20 mouse cellular contexts compared by ENCODE assay signal in genomic region chr19:7187157-7187556, GRCm38 (mm10). TPM values are rescaled to one million over a fixed set of nuclear protein-coding genes. Genes with fewer than 3 reads are reported as not detected.
A peak's percentile ranks its signal among the peaks of the same experiment; 100 is the strongest.
DNase-seq lines count a peak whose midpoint lies in the region; ATAC-seq and TF ChIP-seq lines count a peak whose summit lies in the region.
"Had no signal": no experiment of that assay in that cellular context is flagged by ENCODE, and none has a peak within 500 bp of the region (broad histone marks: within the 10 kb centered on the region; RNA-seq: fewer than 3 reads in every experiment).

No protein-coding gene starts in this region.

- H3K27me3 ChIP-seq in forebrain, embryonic 10.5 days (ENCODE audit: poor library complexity, severe bottlenecking): peaks cover 90% of the 10 kb centered on the region
- H3K27me3 ChIP-seq in forebrain, embryonic 13.5 days: peaks cover 51% of the 10 kb centered on the region
- peaks cover 84% of the 10 kb centered on the region for H3K27me3 ChIP-seq in hindbrain, embryonic 10.5 days (ENCODE audit: insufficient read depth, poor library complexity, severe bottlenecking)
- peaks cover 3% of the 10 kb centered on the region; the same call in 1 of the 2 replicates for H3K27me3 ChIP-seq in hindbrain, postnatal 0 days (ENCODE audit: insufficient read depth, low read length)
- H3K27me3 ChIP-seq in midbrain, embryonic 10.5 days (ENCODE audit: low read depth, poor library complexity, severe bottlenecking): peaks cover 96% of the 10 kb centered on the region
- peaks cover 28% of the 10 kb centered on the region for H3K27me3 ChIP-seq in midbrain, embryonic 15.5 days (replicated peaks)
- peaks cover 11% of the 10 kb centered on the region for H3K27me3 ChIP-seq in embryonic facial prominence, embryonic 15.5 days

- no peak for DNase-seq in forebrain, embryonic 10.5 days (ENCODE audit: extremely low spot score, low spot score)
- DNase-seq in hindbrain, embryonic 10.5 days (ENCODE audit: low spot score): no peak
- no peak for DNase-seq in hindbrain, postnatal 0 days (ENCODE audit: low spot score)
- no peak for DNase-seq in midbrain, embryonic 10.5 days (ENCODE audit: low spot score)
- DNase-seq in layer of hippocampus, adult 2 months (ENCODE audit: low spot score in 2 of 2): no peak
- DNase-seq: adrenal gland, postnatal 10 days; cerebellum, adult 18-20 months; cerebellum, postnatal 25 days; gastrocnemius, adult 2 months; heart, postnatal 4 days; left cerebral cortex, postnatal 4 days; lung, postnatal 4 days; thymus, postnatal 25 days had no signal

- peak overlapping the region; percentile 37; the same call in 1 of the 2 replicates for H3K27ac ChIP-seq in forebrain, embryonic 10.5 days
- no peak overlapping the region for H3K27ac ChIP-seq in forebrain, embryonic 13.5 days
- peak overlapping the region; percentile 17; the same call in 1 of the 2 replicates for H3K27ac ChIP-seq in hindbrain, embryonic 10.5 days
- no peak overlapping the region for H3K27ac ChIP-seq in hindbrain, postnatal 0 days
- H3K27ac ChIP-seq in midbrain, embryonic 10.5 days (replicated peaks): peak overlapping the region; percentile 39
- H3K27ac ChIP-seq in midbrain, embryonic 15.5 days: no peak overlapping the region
- H3K27ac ChIP-seq in embryonic facial prominence, embryonic 15.5 days (replicated peaks): peak overlapping the region; percentile 40; the same call in 1 of the 2 replicates
- H3K27ac ChIP-seq in layer of hippocampus, adult 2 months: no peak overlapping the region
- H3K27ac ChIP-seq: gastrocnemius, adult 2 months; heart, embryonic 15.5 days; kidney, embryonic 15.5 days; midbrain, embryonic 12.5 days; neural tube, embryonic 13.5 days had no signal

- H3K4me3 ChIP-seq in forebrain, embryonic 10.5 days: no peak overlapping the region
- H3K4me3 ChIP-seq in forebrain, embryonic 13.5 days: no peak overlapping the region
- no peak overlapping the region for H3K4me3 ChIP-seq in hindbrain, embryonic 10.5 days
- no peak overlapping the region for H3K4me3 ChIP-seq in hindbrain, postnatal 0 days (ENCODE audit: low read length)
- no peak overlapping the region for H3K4me3 ChIP-seq in midbrain, embryonic 10.5 days
- H3K4me3 ChIP-seq in midbrain, embryonic 15.5 days: no peak overlapping the region
- H3K4me3 ChIP-seq in embryonic facial prominence, embryonic 15.5 days (replicated peaks): no peak overlapping the region
- no peak overlapping the region for H3K4me3 ChIP-seq in layer of hippocampus, adult 2 months
- H3K4me3 ChIP-seq: gastrocnemius, adult 2 months; heart, embryonic 15.5 days; kidney, embryonic 15.5 days; midbrain, embryonic 12.5 days; neural tube, embryonic 13.5 days had no signal

- no peaks in the 10 kb centered on the region for H3K9me3 ChIP-seq in forebrain, embryonic 10.5 days
- no peaks in the 10 kb centered on the region for H3K9me3 ChIP-seq in forebrain, embryonic 13.5 days (replicated peaks)
- no peaks in the 10 kb centered on the region for H3K9me3 ChIP-seq in hindbrain, embryonic 10.5 days
- no peaks in the 10 kb centered on the region for H3K9me3 ChIP-seq in hindbrain, postnatal 0 days (ENCODE audit: low read length)
- no peaks in the 10 kb centered on the region for H3K9me3 ChIP-seq in midbrain, embryonic 10.5 days (replicated peaks)
- no peaks in the 10 kb centered on the region for H3K9me3 ChIP-seq in midbrain, embryonic 15.5 days
- no peaks in the 10 kb centered on the region for H3K9me3 ChIP-seq in embryonic facial prominence, embryonic 15.5 days (replicated peaks)
- H3K9me3 ChIP-seq: heart, embryonic 15.5 days; kidney, embryonic 15.5 days; midbrain, embryonic 12.5 days; neural tube, embryonic 13.5 days had no signal

- no peak for TF ChIP-seq CTCF in hindbrain, postnatal 0 days (IDR thresholded peaks at IDR 0.05; ENCODE audit: low read depth)
- no peak for TF ChIP-seq CTCF in layer of hippocampus, adult 2 months (conservative IDR thresholded peaks at IDR 0.05)

- no peak overlapping the region for H3K9ac ChIP-seq in forebrain, embryonic 13.5 days
- H3K9ac ChIP-seq in hindbrain, postnatal 0 days (replicated peaks; ENCODE audit: low read length): no peak overlapping the region
- no peak overlapping the region for H3K9ac ChIP-seq in midbrain, embryonic 15.5 days
- no peak overlapping the region for H3K9ac ChIP-seq in embryonic facial prominence, embryonic 15.5 days
- H3K9ac ChIP-seq: heart, embryonic 15.5 days had no signal

- H3K4me2 ChIP-seq in forebrain, embryonic 13.5 days: no peak overlapping the region
- H3K4me2 ChIP-seq in hindbrain, postnatal 0 days (ENCODE audit: low read depth, low read length): no peak overlapping the region
- H3K4me2 ChIP-seq in midbrain, embryonic 15.5 days: no peak overlapping the region
- no peak overlapping the region for H3K4me2 ChIP-seq in embryonic facial prominence, embryonic 15.5 days (replicated peaks)
- H3K4me2 ChIP-seq: heart, embryonic 15.5 days; kidney, embryonic 15.5 days; midbrain, embryonic 12.5 days; neural tube, embryonic 13.5 days had no signal

- WGBS in forebrain, embryonic 10.5 days: 63% methylated on average over 5 of the region's 5 CpGs
- WGBS in forebrain, embryonic 13.5 days: 51% methylated on average over 5 of the region's 5 CpGs
- 59% methylated on average over 5 of the region's 5 CpGs for WGBS in hindbrain, embryonic 10.5 days
- WGBS in hindbrain, postnatal 0 days: 58% methylated on average over 5 of the region's 5 CpGs
- 60% methylated on average over 5 of the region's 5 CpGs for WGBS in midbrain, embryonic 10.5 days
- 57% methylated on average over 5 of the region's 5 CpGs for WGBS in midbrain, embryonic 15.5 days
- 43% methylated on average over 5 of the region's 5 CpGs for WGBS in embryonic facial prominence, embryonic 15.5 days

- H3K4me1 ChIP-seq in forebrain, embryonic 10.5 days: peaks cover 87% of the 10 kb centered on the region
- peaks cover 70% of the 10 kb centered on the region for H3K4me1 ChIP-seq in forebrain, embryonic 13.5 days
- H3K4me1 ChIP-seq in hindbrain, embryonic 10.5 days (replicated peaks): peaks cover 81% of the 10 kb centered on the region
- H3K4me1 ChIP-seq in hindbrain, postnatal 0 days (ENCODE audit: insufficient read depth, low read length): peaks cover 11% of the 10 kb centered on the region
- peaks cover 69% of the 10 kb centered on the region for H3K4me1 ChIP-seq in midbrain, embryonic 10.5 days
- H3K4me1 ChIP-seq in midbrain, embryonic 15.5 days: peaks cover 36% of the 10 kb centered on the region
- peaks cover 50% of the 10 kb centered on the region for H3K4me1 ChIP-seq in embryonic facial prominence, embryonic 15.5 days

- no peaks in the 10 kb centered on the region for H3K36me3 ChIP-seq in forebrain, embryonic 10.5 days (replicated peaks)
- H3K36me3 ChIP-seq in forebrain, embryonic 13.5 days (ENCODE audit: poor library complexity, severe bottlenecking): no peaks in the 10 kb centered on the region
- no peaks in the 10 kb centered on the region for H3K36me3 ChIP-seq in hindbrain, embryonic 10.5 days
- no peaks in the 10 kb centered on the region for H3K36me3 ChIP-seq in hindbrain, postnatal 0 days (ENCODE audit: insufficient read depth, low read length)
- H3K36me3 ChIP-seq in midbrain, embryonic 10.5 days: no peaks in the 10 kb centered on the region
- no peaks in the 10 kb centered on the region for H3K36me3 ChIP-seq in midbrain, embryonic 15.5 days (replicated peaks)
- no peaks in the 10 kb centered on the region for H3K36me3 ChIP-seq in embryonic facial prominence, embryonic 15.5 days
- H3K36me3 ChIP-seq: heart, embryonic 15.5 days; kidney, embryonic 15.5 days; midbrain, embryonic 12.5 days; neural tube, embryonic 13.5 days had no signal

- ATAC-seq in forebrain, embryonic 13.5 days: no peak
- ATAC-seq in hindbrain, postnatal 0 days: no peak
- ATAC-seq in midbrain, embryonic 15.5 days (replicated peaks): no peak
- ATAC-seq in embryonic facial prominence, embryonic 15.5 days (ENCODE audit: insufficient number of reproducible peaks, low FRiP score, low TSS enrichment, low read depth): peak; percentile 17; the same call in 1 of the 2 replicates

RNA-seq across cellular contexts. Expression of gene Otub1, which starts 19.0 kb away (rescaled TPM):
- 275 and 280 TPM in 2 replicates for polyA plus RNA-seq in forebrain, embryonic 10.5 days (2016; fragmentation: Nextera tagmentation; extraction: Ambion mirVana)
- polyA plus RNA-seq in forebrain, embryonic 13.5 days (2015; fragmentation: Nextera tagmentation; extraction: Ambion mirVana): 242 and 249 TPM in 2 replicates
- polyA plus RNA-seq in hindbrain, embryonic 10.5 days (2016; fragmentation: Nextera tagmentation; extraction: Ambion mirVana): 273 and 309 TPM in 2 replicates
- 216 and 233 TPM in 2 replicates for total RNA-seq in hindbrain, postnatal 0 days (2014; rRNA removed)
- polyA plus RNA-seq in hindbrain, postnatal 0 days (2015; fragmentation: Nextera tagmentation; extraction: Ambion mirVana): 248 and 253 TPM in 2 replicates
- 274 and 293 TPM in 2 replicates for polyA plus RNA-seq in midbrain, embryonic 10.5 days (2016; fragmentation: Nextera tagmentation; extraction: Ambion mirVana)
- 242 and 255 TPM in 2 replicates for polyA plus RNA-seq in midbrain, embryonic 15.5 days (2015; fragmentation: Nextera tagmentation; extraction: Ambion mirVana)
- 206 and 214 TPM in 2 replicates for polyA plus RNA-seq in embryonic facial prominence, embryonic 15.5 days (2015; fragmentation: Nextera tagmentation; extraction: Ambion mirVana)
- 100 to 1,000 TPM; 299 TPM for total RNA-seq in layer of hippocampus, adult 2 months (2021)

RNA-seq across cellular contexts. Expression of gene Cox8a, which starts 30.3 kb away (rescaled TPM):
- polyA plus RNA-seq in forebrain, embryonic 10.5 days (2016; fragmentation: Nextera tagmentation; extraction: Ambion mirVana): 862 and 888 TPM in 2 replicates
- polyA plus RNA-seq in forebrain, embryonic 13.5 days (2015; fragmentation: Nextera tagmentation; extraction: Ambion mirVana): 673 and 749 TPM in 2 replicates
- 914 and 944 TPM in 2 replicates for polyA plus RNA-seq in hindbrain, embryonic 10.5 days (2016; fragmentation: Nextera tagmentation; extraction: Ambion mirVana)
- total RNA-seq in hindbrain, postnatal 0 days (2014; rRNA removed): 1,715 and 1,845 TPM in 2 replicates
- 2,044 and 2,080 TPM in 2 replicates for polyA plus RNA-seq in hindbrain, postnatal 0 days (2015; fragmentation: Nextera tagmentation; extraction: Ambion mirVana)
- 895 and 900 TPM in 2 replicates for polyA plus RNA-seq in midbrain, embryonic 10.5 days (2016; fragmentation: Nextera tagmentation; extraction: Ambion mirVana)
- 837 and 848 TPM in 2 replicates for polyA plus RNA-seq in midbrain, embryonic 15.5 days (2015; fragmentation: Nextera tagmentation; extraction: Ambion mirVana)
- 822 and 870 TPM in 2 replicates for polyA plus RNA-seq in embryonic facial prominence, embryonic 15.5 days (2015; fragmentation: Nextera tagmentation; extraction: Ambion mirVana)
- total RNA-seq in layer of hippocampus, adult 2 months (2021): 1,000 to 10,000 TPM in 1 of 2 experiments, 100 to 1,000 TPM in 1; 959 to 1,016 TPM

RNA-seq across cellular contexts. Expression of gene Naa40, which starts 53.8 kb away (rescaled TPM):
- 106 and 107 TPM in 2 replicates for polyA plus RNA-seq in forebrain, embryonic 10.5 days (2016; fragmentation: Nextera tagmentation; extraction: Ambion mirVana)
- polyA plus RNA-seq in forebrain, embryonic 13.5 days (2015; fragmentation: Nextera tagmentation; extraction: Ambion mirVana): 71.1 and 80.5 TPM in 2 replicates
- 89.8 and 96.5 TPM in 2 replicates for polyA plus RNA-seq in hindbrain, embryonic 10.5 days (2016; fragmentation: Nextera tagmentation; extraction: Ambion mirVana)
- 56.5 and 59.7 TPM in 2 replicates for total RNA-seq in hindbrain, postnatal 0 days (2014; rRNA removed)
- 42.7 and 42.8 TPM in 2 replicates for polyA plus RNA-seq in hindbrain, postnatal 0 days (2015; fragmentation: Nextera tagmentation; extraction: Ambion mirVana)
- 105 and 107 TPM in 2 replicates for polyA plus RNA-seq in midbrain, embryonic 10.5 days (2016; fragmentation: Nextera tagmentation; extraction: Ambion mirVana)
- polyA plus RNA-seq in midbrain, embryonic 15.5 days (2015; fragmentation: Nextera tagmentation; extraction: Ambion mirVana): 70.1 and 75.1 TPM in 2 replicates
- 49.8 and 55.4 TPM in 2 replicates for polyA plus RNA-seq in embryonic facial prominence, embryonic 15.5 days (2015; fragmentation: Nextera tagmentation; extraction: Ambion mirVana)
- total RNA-seq in layer of hippocampus, adult 2 months (2021): 10 to 100 TPM; 34.2 to 38.1 TPM

Comparison
In these comparisons a context has a peak if more than half of its experiments do, and no peak if none do; other contexts are left out.
1. H3K27ac ChIP-seq: peak in forebrain, embryonic 10.5 days (single experiment), hindbrain, embryonic 10.5 days (single experiment), midbrain, embryonic 10.5 days (single experiment) and embryonic facial prominence, embryonic 15.5 days (single experiment); none in forebrain, embryonic 13.5 days (single experiment), hindbrain, postnatal 0 days (single experiment), midbrain, embryonic 15.5 days (single experiment) and layer of hippocampus, adult 2 months (single experiment).